Mouse (Mus musculus) lung, embryonic 16.5 days (tissue): ENCODE results near the gene Auts2. TPM values are rescaled to one million over a fixed set of nuclear protein-coding genes. Genes with fewer than 3 reads are reported as not detected.

Experiments used
- ATAC-seq: fragments of 200-750 bp; cut with Nextera tagmentation; 2 replicates; pipeline ENCODE4 v1.8.0; 2017; ENCODE audit warnings: low read depth, mild to moderate bottlenecking, moderate library complexity
- H3K27ac ChIP-seq: fragments of 300-500 bp; sonication (generic); 2 replicates; pipeline ENCODE4 v1.5.1; 2014; ENCODE audit warnings: mild to moderate bottlenecking, control low read depth, low read length
- H3K27me3 ChIP-seq: fragments of 300-500 bp; sonication (generic); 2 replicates; pipeline ENCODE4 v1.6.1; 2014; ENCODE audit warnings: low read depth, low read length, mixed read lengths; ENCODE audit not compliant: control insufficient read depth, insufficient read depth
- H3K36me3 ChIP-seq: fragments of 300-500 bp; sonication (generic); 2 replicates; pipeline ENCODE4 v1.6.1; 2014; ENCODE audit warnings: low read length; ENCODE audit not compliant: control insufficient read depth, insufficient read depth
- H3K4me1 ChIP-seq: fragments of 300-500 bp; sonication (generic); replicated peaks from 2 replicates; pipeline ENCODE4 v1.6.1; 2014; ENCODE audit warnings: low read length, mixed read lengths; ENCODE audit not compliant: control insufficient read depth, insufficient read depth
- H3K4me2 ChIP-seq: fragments of 300-500 bp; sonication (generic); 2 replicates; pipeline ENCODE4 v1.6.1; 2014; ENCODE audit warnings: low read depth, low read length, control low read depth
- H3K4me3 ChIP-seq: fragments of 300-500 bp; sonication (generic); 2 replicates; pipeline ENCODE4 v1.5.1; 2014; ENCODE audit warnings: mild to moderate bottlenecking, low read length, control low read depth
- H3K9ac ChIP-seq: fragments of 300-500 bp; sonication (generic); 2 replicates; pipeline ENCODE4 v1.6.1; 2014; ENCODE audit warnings: low read length, control low read depth
- H3K9me3 ChIP-seq: fragments of 300-500 bp; sonication (generic); 2 replicates; pipeline ENCODE4 v1.6.1; 2016; ENCODE audit warnings: low read length; ENCODE audit not compliant: control insufficient read depth
- WGBS: fragments of 180-500 bp; shearing (Covaris S2); extraction: QIAGEN DNeasy Blood & Tissue Kit; methylation state at CpG from one replicate; pipeline ENCODE4 v1.1.7; 2014; 5-methylcytosine and 5-hydroxymethylcytosine counted together
- polyA plus RNA-seq: library from polyadenylated mRNA; unstranded; fragments of >200 nt; fragmentation: Nextera tagmentation; extraction: Ambion mirVana; gene quantifications from 2 replicates; pipeline ENCODE4 v1.2.1, GENCODE M21; 2015

Auts2 gene
- polyA plus RNA-seq, 1 experiment from 2014 or later, result 12.3 TPM

DNA sequence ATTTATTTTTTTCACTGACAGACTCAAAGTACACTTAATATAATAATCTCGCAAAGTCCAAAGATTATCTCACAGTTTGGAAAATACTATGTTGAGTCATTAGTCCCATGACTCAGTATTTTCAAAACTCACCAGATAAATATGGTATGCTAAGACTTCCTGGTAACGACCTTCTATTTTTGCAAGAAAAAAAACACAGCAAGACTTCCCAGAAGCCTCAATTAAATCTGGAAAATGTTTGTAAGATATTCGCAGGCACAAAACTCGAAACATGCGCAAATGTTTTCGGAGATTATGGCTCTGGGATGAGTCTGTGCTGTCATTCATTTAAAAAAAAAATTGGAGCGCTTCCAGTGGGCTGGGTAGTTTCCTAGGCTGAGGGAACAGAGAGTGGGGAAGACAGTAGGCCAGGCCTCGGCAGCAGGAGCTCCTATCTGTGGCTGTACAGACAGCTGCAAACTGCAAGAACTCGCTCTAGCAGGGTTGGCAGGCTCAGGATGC is 728.6 kb downstream of the Auts2 start:
- 45% methylated on average over 9 of the region's 9 CpGs for WGBS
- no peak overlapping the region for H3K4me3 ChIP-seq
- H3K27ac ChIP-seq, result peak overlapping the region; percentile 27; the same call in 1 of the 2 replicates
- no peak overlapping the region for H3K9ac ChIP-seq
- no peaks in the 10 kb centered on the region for H3K36me3 ChIP-seq
- no peak overlapping the region for H3K4me2 ChIP-seq
- ATAC-seq, result peak; percentile 49; the same call in 1 of the 2 replicates
- H3K4me1 ChIP-seq, result peaks cover 9% of the 10 kb centered on the region
- H3K9me3 ChIP-seq, result no peaks in the 10 kb centered on the region
- no peaks in the 10 kb centered on the region for H3K27me3 ChIP-seq

DNA sequence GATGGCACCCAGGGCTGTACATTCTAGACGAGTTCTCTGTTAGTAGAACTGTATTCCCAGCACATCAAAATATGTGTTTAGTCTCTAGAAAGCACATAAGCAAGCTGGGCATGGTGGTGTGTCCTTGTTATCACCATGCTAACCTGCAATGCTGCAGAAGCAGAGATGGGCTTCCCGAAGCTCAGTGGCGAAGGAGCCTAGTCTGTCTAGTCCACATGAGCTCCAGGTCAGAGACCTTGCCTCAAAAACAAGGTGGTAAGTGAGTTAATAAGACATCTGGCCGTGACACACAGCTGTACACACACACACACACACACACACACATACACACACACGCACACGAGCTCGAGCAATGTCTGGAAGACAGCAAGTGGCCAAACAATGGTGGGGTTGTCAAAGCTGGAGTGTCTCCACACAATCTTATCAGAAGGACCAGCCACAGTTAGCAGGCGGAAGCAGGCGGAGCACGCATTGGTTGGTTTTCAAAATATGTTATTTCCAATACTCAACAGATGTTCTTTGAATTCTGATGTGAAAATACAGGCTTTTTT is 729.1 kb downstream of the Auts2 start:
- no peak overlapping the region for H3K4me3 ChIP-seq
- peak; percentile 80 for ATAC-seq
- H3K9ac ChIP-seq, result no peak overlapping the region
- 32% methylated on average over 10 of the region's 10 CpGs for WGBS
- H3K27me3 ChIP-seq, result no peaks in the 10 kb centered on the region
- H3K4me2 ChIP-seq, result no peak overlapping the region
- no peaks in the 10 kb centered on the region for H3K36me3 ChIP-seq
- peaks cover 9% of the 10 kb centered on the region for H3K4me1 ChIP-seq
- H3K27ac ChIP-seq, result no peak overlapping the region; the same call in 1 of the 2 replicates
- no peaks in the 10 kb centered on the region for H3K9me3 ChIP-seq

GRCm38 (mm10) chr5:131813331-131813781 is 729.8 kb downstream of the Auts2 start:
- 52% methylated on average over 7 of the region's 7 CpGs for WGBS
- ATAC-seq, result no peak
- H3K27me3 ChIP-seq, result no peaks in the 10 kb centered on the region
- H3K9me3 ChIP-seq, result no peaks in the 10 kb centered on the region
- H3K9ac ChIP-seq, result no peak overlapping the region
- no peak overlapping the region for H3K4me3 ChIP-seq
- H3K36me3 ChIP-seq, result no peaks in the 10 kb centered on the region
- H3K27ac ChIP-seq, result no peak overlapping the region
- peaks cover 9% of the 10 kb centered on the region for H3K4me1 ChIP-seq
- H3K4me2 ChIP-seq, result no peak overlapping the region

- no peak overlapping the region for H3K4me2 ChIP-seq
- ATAC-seq, result no peak
- 76% methylated on average over 10 of the region's 10 CpGs for WGBS
- no peaks in the 10 kb centered on the region for H3K27me3 ChIP-seq
- H3K27ac ChIP-seq, result no peak overlapping the region
- no peaks in the 10 kb centered on the region for H3K9me3 ChIP-seq
- no peak overlapping the region for H3K9ac ChIP-seq
- H3K4me3 ChIP-seq, result no peak overlapping the region
- H3K36me3 ChIP-seq, result no peaks in the 10 kb centered on the region
- H3K4me1 ChIP-seq, result peaks cover 9% of the 10 kb centered on the region
Measured at GRCm38 (mm10) chr5:131812483-131813063, 730.6 kb downstream of the Auts2 start.

DNA sequence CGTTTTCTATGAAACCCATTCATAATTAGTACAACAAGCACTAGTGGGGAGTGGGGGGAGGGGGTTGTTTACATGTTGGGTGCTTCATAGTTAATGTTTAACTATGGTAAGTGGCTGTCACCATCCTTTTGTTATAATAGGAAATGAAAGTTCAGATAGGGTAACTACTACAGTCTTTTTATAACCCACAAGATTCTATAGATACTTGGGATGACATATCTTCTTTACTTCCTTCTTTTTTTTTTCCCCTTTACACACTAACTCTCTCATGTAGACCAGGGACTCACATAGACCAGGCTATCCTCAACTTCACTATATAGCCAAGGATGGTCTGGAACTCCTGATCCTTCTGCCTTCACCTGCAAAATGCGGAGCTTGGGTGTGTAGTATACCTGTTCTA is 736.8 kb downstream of the Auts2 start:
- Histone ChIP-seq H3K27me3 (no peaks in the 10 kb centered on the region), H3K9me3 (peaks cover 2% of the 10 kb centered on the region; the same call in 1 of the 2 replicates), H3K36me3 (no peaks in the 10 kb centered on the region), H3K9ac (no peak overlapping the region), H3K4me3 (no peak overlapping the region), H3K27ac (no peak overlapping the region), H3K4me1 (peaks cover 4% of the 10 kb centered on the region; the same call in 1 of the 2 replicates), H3K4me2 (no peak overlapping the region)
- WGBS, result 79% methylated on average over 2 of the region's 2 CpGs
- no peak for ATAC-seq

GRCm38 (mm10) chr5:131805277-131805676 is 737.9 kb downstream of the Auts2 start:
- ATAC-seq, result peak; percentile 50; the same call in 1 of the 2 replicates
- Histone ChIP-seq H3K9me3 (peaks cover 2% of the 10 kb centered on the region; the same call in 1 of the 2 replicates), H3K9ac (no peak overlapping the region), H3K4me1 (peaks cover 4% of the 10 kb centered on the region; the same call in 1 of the 2 replicates), H3K4me2 (no peak overlapping the region), H3K36me3 (no peaks in the 10 kb centered on the region), H3K27me3 (no peaks in the 10 kb centered on the region), H3K4me3 (no peak overlapping the region), H3K27ac (no peak overlapping the region)
- 45% methylated on average over 4 of the region's 4 CpGs for WGBS

DNA sequence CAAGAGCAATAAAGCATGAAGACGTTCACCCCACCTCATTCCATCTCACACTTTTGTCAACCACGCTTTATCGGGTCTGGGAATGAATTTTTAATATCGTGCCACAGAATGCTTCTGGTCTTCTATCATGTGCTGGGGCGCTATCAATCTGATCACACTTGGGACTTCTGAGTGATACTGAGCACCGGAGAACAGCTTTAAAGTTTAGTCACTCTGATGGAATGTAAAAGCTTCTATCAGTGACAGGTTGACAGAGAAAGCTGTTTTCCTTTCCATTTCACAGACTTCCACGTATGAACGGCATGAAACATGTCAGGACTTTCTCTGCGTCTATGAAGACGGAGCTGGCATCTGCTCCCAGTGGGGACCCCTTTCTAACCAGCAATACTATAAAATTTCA is 739.5 kb downstream of the Auts2 start:
- Histone ChIP-seq H3K9me3 (peaks cover 2% of the 10 kb centered on the region; the same call in 1 of the 2 replicates), H3K4me3 (no peak overlapping the region), H3K4me2 (peak overlapping the region; percentile 11; the same call in 1 of the 2 replicates), H3K27me3 (no peaks in the 10 kb centered on the region), H3K27ac (no peak overlapping the region), H3K9ac (no peak overlapping the region), H3K4me1 (peaks cover 4% of the 10 kb centered on the region; the same call in 1 of the 2 replicates), H3K36me3 (no peaks in the 10 kb centered on the region)
- 36% methylated on average over 10 of the region's 10 CpGs for WGBS
- peak; percentile 61; the same call in 1 of the 2 replicates for ATAC-seq

GRCm38 (mm10) chr5:131802340-131803036 is 740.7 kb downstream of the Auts2 start:
- no peak for ATAC-seq
- Histone ChIP-seq H3K4me1 (peaks cover 4% of the 10 kb centered on the region; the same call in 1 of the 2 replicates), H3K4me3 (no peak overlapping the region), H3K36me3 (no peaks in the 10 kb centered on the region), H3K9me3 (peaks cover 2% of the 10 kb centered on the region; the same call in 1 of the 2 replicates), H3K27me3 (no peaks in the 10 kb centered on the region), H3K9ac (no peak overlapping the region), H3K27ac (no peak overlapping the region), H3K4me2 (no peak overlapping the region)
- 58% methylated on average over 6 of the region's 6 CpGs for WGBS

DNA sequence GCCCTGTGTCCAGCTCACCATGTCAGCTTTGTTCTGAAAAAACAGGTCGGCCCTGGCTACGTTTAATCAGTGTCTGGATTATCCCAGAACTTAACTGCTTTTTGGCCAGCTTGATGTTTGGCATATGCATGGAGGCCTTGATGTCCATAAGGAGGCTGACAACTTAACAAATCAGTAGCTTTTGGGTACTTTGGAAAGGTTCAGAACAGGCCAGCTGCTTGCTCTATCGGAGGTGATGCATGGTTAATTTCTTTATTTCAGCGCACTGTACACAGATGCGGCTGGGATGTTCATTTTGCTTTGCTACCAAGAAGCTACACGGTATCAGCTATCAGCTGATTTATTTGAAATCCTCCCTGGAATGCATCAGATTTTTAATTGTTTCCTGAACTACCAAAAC is 741.2 kb downstream of the Auts2 start:
- Histone ChIP-seq H3K36me3 (no peaks in the 10 kb centered on the region), H3K4me3 (no peak overlapping the region), H3K9me3 (peaks cover 2% of the 10 kb centered on the region; the same call in 1 of the 2 replicates), H3K4me1 (peaks cover 4% of the 10 kb centered on the region; the same call in 1 of the 2 replicates), H3K27me3 (no peaks in the 10 kb centered on the region), H3K27ac (no peak overlapping the region), H3K4me2 (no peak overlapping the region), H3K9ac (no peak overlapping the region)
- ATAC-seq, result no peak
- 66% methylated on average over 6 of the region's 6 CpGs for WGBS
